Mouse (Mus musculus): ENCODE results near the gene Ccr6. TPM values are rescaled to one million over a fixed set of nuclear protein-coding genes. Genes with fewer than 3 reads are reported as not detected.

Ccr6 gene
- polyA plus RNA-seq (2014; fragmentation: Illumina TruSeq; extraction: RNeasy Lipid Tissue Mini Kit (QIAGEN cat#74804); ENCODE audit: low read depth, low replicate concordance) = 3.0 TPM

DNA sequence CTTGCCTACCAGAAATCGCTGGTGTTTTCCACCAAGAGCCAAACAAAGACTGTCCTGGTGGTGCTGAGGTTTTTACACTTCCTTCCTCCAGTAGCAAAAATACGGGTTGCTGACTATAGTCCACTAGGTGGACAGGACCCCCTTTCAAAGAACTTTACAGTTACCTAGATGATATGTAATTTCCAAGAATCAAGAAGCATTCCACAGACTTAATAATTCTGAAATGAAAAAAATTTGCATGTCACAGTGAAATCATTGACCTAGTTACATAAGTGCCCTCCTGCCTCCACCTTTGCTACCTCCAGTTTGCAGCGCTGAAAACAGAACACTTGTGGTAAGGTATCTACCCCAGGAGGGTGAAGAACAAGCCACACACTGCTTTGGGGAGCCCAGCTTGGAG, at the start of gene Ccr6:
TSS of gene Ccr6 (plus strand) at position 301 of the 400 bp plus-strand sequence.

DNA sequence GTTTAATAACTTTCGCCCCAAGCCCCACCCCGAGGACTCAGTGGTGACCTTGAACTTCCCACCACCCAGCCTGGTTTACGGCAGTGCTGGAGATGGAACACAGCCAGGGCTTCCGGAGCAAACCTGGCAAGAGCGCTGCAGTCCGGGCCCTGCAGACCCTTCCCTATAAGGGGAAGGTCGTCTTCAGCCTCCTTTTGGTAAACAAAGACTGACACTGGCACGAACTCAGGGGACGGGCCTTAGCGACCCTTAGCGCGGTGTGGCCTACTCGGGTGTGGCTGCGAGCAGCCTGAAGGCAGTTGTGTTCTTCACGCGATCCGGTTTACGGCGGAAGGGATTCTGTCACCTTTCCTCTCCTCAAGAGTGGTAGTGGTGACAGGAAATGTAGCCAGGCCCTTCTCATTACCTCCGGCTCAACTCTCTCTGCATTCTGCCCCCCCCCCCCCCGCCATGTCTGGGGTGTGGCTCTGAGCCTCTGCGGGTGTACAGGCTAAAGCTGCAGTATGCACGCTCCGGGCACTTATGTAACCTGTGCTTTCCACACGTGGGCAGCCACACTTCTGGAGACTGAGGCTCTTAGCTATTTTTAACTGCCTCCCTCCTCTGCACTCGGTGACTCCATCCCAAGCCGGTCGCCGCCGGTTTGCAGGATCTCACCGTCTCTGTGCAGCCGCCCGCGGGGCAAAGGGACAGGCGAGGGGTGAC, 47.1 kb downstream of the Ccr6 start, which contains the start of gene Mpc1:
TSS of gene Mpc1 (plus strand) at position 84 of the 705 bp plus-strand sequence.

Other genes starting within 250 kb of the Ccr6 start
- 0.19 TPM for gene Gm49673, start 88.3 kb upstream of the Ccr6 start, polyA plus RNA-seq (2014; fragmentation: Illumina TruSeq; extraction: RNeasy Lipid Tissue Mini Kit (QIAGEN cat#74804); ENCODE audit: low read depth, low replicate concordance)
- gene Rnaset2a, start 87.9 kb upstream of the Ccr6 start, polyA plus RNA-seq (2014; fragmentation: Illumina TruSeq; extraction: RNeasy Lipid Tissue Mini Kit (QIAGEN cat#74804); ENCODE audit: low read depth, low replicate concordance) = 22.4 TPM
- 28.8 TPM for gene Fgfr1op, start 70.5 kb upstream of the Ccr6 start, polyA plus RNA-seq (2014; fragmentation: Illumina TruSeq; extraction: RNeasy Lipid Tissue Mini Kit (QIAGEN cat#74804); ENCODE audit: low read depth, low replicate concordance)
- gene Mpc1, start 46.9 kb downstream of the Ccr6 start, polyA plus RNA-seq (2014; fragmentation: Illumina TruSeq; extraction: RNeasy Lipid Tissue Mini Kit (QIAGEN cat#74804); ENCODE audit: low read depth, low replicate concordance) = 488 TPM
- 92.1 TPM for gene Sft2d1, start 75.1 kb downstream of the Ccr6 start, polyA plus RNA-seq (2014; fragmentation: Illumina TruSeq; extraction: RNeasy Lipid Tissue Mini Kit (QIAGEN cat#74804); ENCODE audit: low read depth, low replicate concordance)
- gene Prr18, start 101.4 kb downstream of the Ccr6 start, polyA plus RNA-seq (2014; fragmentation: Illumina TruSeq; extraction: RNeasy Lipid Tissue Mini Kit (QIAGEN cat#74804); ENCODE audit: low read depth, low replicate concordance) = not detected
- gene T2, start 119.9 kb downstream of the Ccr6 start, polyA plus RNA-seq (2014; fragmentation: Illumina TruSeq; extraction: RNeasy Lipid Tissue Mini Kit (QIAGEN cat#74804); ENCODE audit: low read depth, low replicate concordance) = not detected
- not detected for gene T, start 198.4 kb downstream of the Ccr6 start, polyA plus RNA-seq (2014; fragmentation: Illumina TruSeq; extraction: RNeasy Lipid Tissue Mini Kit (QIAGEN cat#74804); ENCODE audit: low read depth, low replicate concordance)